Mouse (Mus musculus) spleen, postnatal 14 days (tissue): ENCODE measurements around the gene Ap5b1.

Source experiments
- DNase-seq, 2 experiments: peaks; one replicate each; pipeline ENCODE4 v3.0.0; 2021 to 2022; ENCODE audit warnings: low spot score in 2 of 2

Ap5b1 gene

GRCm38 (mm10) chr19:5567180-5567533 is 668 bp upstream of the Ap5b1 start:
- no peak for DNase-seq

- peak; percentile 70 to 81 for DNase-seq
Observed at GRCm38 (mm10) chr19:5568470-5569140, 780 bp downstream of the Ap5b1 start.

GRCm38 (mm10) chr19:5569521-5569920 is 1.7 kb downstream of the Ap5b1 start:
- no peak for DNase-seq

- no peak for DNase-seq
Observed at GRCm38 (mm10) chr19:5570353-5571246, 2.8 kb downstream of the Ap5b1 start.

GRCm38 (mm10) chr19:5571831-5572230 is 4.0 kb downstream of the Ap5b1 start:
- no peak for DNase-seq

- DNase-seq: no peak
Observed at GRCm38 (mm10) chr19:5572331-5573125, 4.7 kb downstream of the Ap5b1 start.

- DNase-seq: no peak
Observed at GRCm38 (mm10) chr19:5575336-5575735, 7.5 kb downstream of the Ap5b1 start.

- no peak for DNase-seq
Observed at GRCm38 (mm10) chr19:5579971-5580370, 12.1 kb downstream of the Ap5b1 start.

- no peak for DNase-seq
Observed at GRCm38 (mm10) chr19:5580776-5581175, 13.0 kb downstream of the Ap5b1 start.

- no peak for DNase-seq
Observed at GRCm38 (mm10) chr19:5581995-5582394, 14.2 kb downstream of the Ap5b1 start.

GRCm38 (mm10) chr19:5589159-5589558 is 21.3 kb downstream of the Ap5b1 start:
- no peak for DNase-seq

GRCm38 (mm10) chr19:5591888-5592287 is 24.1 kb downstream of the Ap5b1 start:
- DNase-seq: no peak

- no peak for DNase-seq
Observed at GRCm38 (mm10) chr19:5599224-5599623, 31.4 kb downstream of the Ap5b1 start.

GRCm38 (mm10) chr19:5601752-5602541 is 34.1 kb downstream of the Ap5b1 start, which contains the start of gene Rnaseh2c:
Gene Rnaseh2c, plus strand, starts transcription at chr19:5601873.
- peak; percentile 56 to 66 for DNase-seq

- DNase-seq: no peak
Observed at GRCm38 (mm10) chr19:5603664-5604063, 35.8 kb downstream of the Ap5b1 start.

- no peak for DNase-seq
Observed at GRCm38 (mm10) chr19:5605126-5605525, 37.3 kb downstream of the Ap5b1 start.

GRCm38 (mm10) chr19:5606196-5606595 is 38.4 kb downstream of the Ap5b1 start:
- no peak for DNase-seq

GRCm38 (mm10) chr19:5607705-5608410 is 40.0 kb downstream of the Ap5b1 start:
- no peak for DNase-seq

- no peak for DNase-seq
Observed at GRCm38 (mm10) chr19:5608707-5609106, 40.9 kb downstream of the Ap5b1 start.

- no peak for DNase-seq
Observed at GRCm38 (mm10) chr19:5609171-5609546, 41.3 kb downstream of the Ap5b1 start.
